Mouse (Mus musculus) left cerebral cortex, adult 11 months (tissue): ENCODE measurements at regions not wholly inside any gene's neighbourhood (a gene's known extent, or its start where the extent isn't known, plus 50 kb on each side); places are given as distances from the start of the nearest gene placed in this dataset.
"Not testable (repeated sequence)": the region's sequence is repeated elsewhere in the genome, so short reads cannot be mapped to it uniquely, and the experiment has no call there.

ENCODE experiments used
- DNase-seq: peaks from one replicate; pipeline ENCODE4 v3.0.0; 2022; ENCODE audit warnings: low spot score

- peak; percentile 1 for DNase-seq
Observed at GRCm38 (mm10) chrX:79760887-79761286, 89.7 kb upstream of the Mageb16 start.

- DNase-seq = not testable (repeated sequence)
Observed at GRCm38 (mm10) chrX:79758596-79758995, 87.4 kb upstream of the Mageb16 start.
